Mouse (Mus musculus): ENCODE results near the gene Gm20388. TPM values are rescaled to one million over a fixed set of nuclear protein-coding genes. Genes with fewer than 3 reads are reported as not detected.

The Gm20388 gene
- polyA plus RNA-seq, 2 experiments: 8.5 TPM; not detected in 1

GRCm38 (mm10) chr8:121857331-121857730, 1946.7 kb downstream of the Gm20388 start:
- Histone ChIP-seq H3K4me1 (replicated peaks; ENCODE audit: control insufficient read depth in 2 of 2, insufficient read depth in 2 of 2, low read length in 1 of 2) (peaks cover 3% of the 10 kb centered on the region in 2 experiments), H3K27me3 (ENCODE audit: control insufficient read depth, insufficient read depth, low read length) (no peaks in the 10 kb centered on the region), H3K9ac (replicated peaks) (no peak overlapping the region), H3K9me3 (ENCODE audit: control insufficient read depth, low read length) (no peaks in the 10 kb centered on the region), H3K4me2 (ENCODE audit: low read depth) (no peak overlapping the region), H3K4me3 (ENCODE audit: insufficient read depth in 1 of 2, low read depth in 2 of 2, low read length in 2 of 2) (no peak overlapping the region), H3K27ac (no peak overlapping the region), H3K36me3 (replicated peaks; ENCODE audit: control insufficient read depth, insufficient read depth, low read depth) (no peaks in the 10 kb centered on the region)
- no peak for TF ChIP-seq CTCF (IDR thresholded peaks at IDR 0.05; ENCODE audit: low read depth)
- no peak for TF ChIP-seq EP300 (IDR thresholded peaks at IDR 0.05; ENCODE audit: low read depth)
- ATAC-seq (ENCODE audit: insufficient read depth) (no peak), DNase-seq (ENCODE audit: low read depth in 3 of 3, low spot score in 3 of 3) (no peak)
- 57% methylated on average over 9 of the region's 9 CpGs for WGBS (ENCODE audit: insufficient replicate concordance)

GRCm38 (mm10) chr8:121857747-121858146, 1947.1 kb downstream of the Gm20388 start:
- H3K9ac ChIP-seq (replicated peaks): no peak overlapping the region
- H3K36me3 ChIP-seq (replicated peaks; ENCODE audit: control insufficient read depth, insufficient read depth, low read depth): no peaks in the 10 kb centered on the region
- no peak overlapping the region for H3K27ac ChIP-seq
- no peak for DNase-seq (ENCODE audit: low read depth in 3 of 3, low spot score in 3 of 3)
- WGBS (ENCODE audit: insufficient replicate concordance): 45% methylated on average over 2 of the region's 2 CpGs
- no peak overlapping the region for H3K4me3 ChIP-seq (ENCODE audit: insufficient read depth in 1 of 2, low read depth in 2 of 2, low read length in 2 of 2)
- no peak for TF ChIP-seq CTCF (IDR thresholded peaks at IDR 0.05; ENCODE audit: low read depth)
- no peak for TF ChIP-seq EP300 (IDR thresholded peaks at IDR 0.05; ENCODE audit: low read depth)
- H3K27me3 ChIP-seq (ENCODE audit: control insufficient read depth, insufficient read depth, low read length): no peaks in the 10 kb centered on the region
- H3K4me1 ChIP-seq (replicated peaks; ENCODE audit: control insufficient read depth in 2 of 2, insufficient read depth in 2 of 2, low read length in 1 of 2): no peaks in the 10 kb centered on the region
- H3K4me2 ChIP-seq (ENCODE audit: low read depth): no peak overlapping the region
- no peaks in the 10 kb centered on the region for H3K9me3 ChIP-seq (ENCODE audit: control insufficient read depth, low read length)
- ATAC-seq (ENCODE audit: insufficient read depth): no peak

GRCm38 (mm10) chr8:121861276-121861675, 1950.6 kb downstream of the Gm20388 start:
- no peaks in the 10 kb centered on the region for H3K4me1 ChIP-seq (replicated peaks; ENCODE audit: control insufficient read depth in 2 of 2, insufficient read depth in 2 of 2, low read length in 1 of 2)
- H3K27me3 ChIP-seq (ENCODE audit: control insufficient read depth, insufficient read depth, low read length): no peaks in the 10 kb centered on the region
- H3K36me3 ChIP-seq (replicated peaks; ENCODE audit: control insufficient read depth, insufficient read depth, low read depth): no peaks in the 10 kb centered on the region
- ATAC-seq (ENCODE audit: insufficient read depth) (no peak), DNase-seq (ENCODE audit: low read depth in 3 of 3, low spot score in 3 of 3) (no peak)
- H3K4me2 ChIP-seq (ENCODE audit: low read depth): no peak overlapping the region
- TF ChIP-seq EP300 (IDR thresholded peaks at IDR 0.05; ENCODE audit: low read depth): no peak
- no peak for TF ChIP-seq CTCF (IDR thresholded peaks at IDR 0.05; ENCODE audit: low read depth)
- 26% methylated on average over 6 of the region's 6 CpGs for WGBS (ENCODE audit: insufficient replicate concordance)
- no peak overlapping the region for H3K9ac ChIP-seq (replicated peaks)
- no peak overlapping the region for H3K4me3 ChIP-seq (ENCODE audit: insufficient read depth in 1 of 2, low read depth in 2 of 2, low read length in 2 of 2)
- H3K9me3 ChIP-seq (ENCODE audit: control insufficient read depth, low read length): no peaks in the 10 kb centered on the region
- no peak overlapping the region for H3K27ac ChIP-seq

- H3K4me1 ChIP-seq (replicated peaks; ENCODE audit: control insufficient read depth in 2 of 2, insufficient read depth in 2 of 2, low read length in 1 of 2): no peaks in the 10 kb centered on the region
- no peak for DNase-seq (ENCODE audit: low read depth in 3 of 3, low spot score in 3 of 3)
- no peak overlapping the region for H3K4me3 ChIP-seq (ENCODE audit: insufficient read depth in 1 of 2, low read depth in 2 of 2, low read length in 2 of 2)
- H3K27ac ChIP-seq: no peak overlapping the region
- H3K27me3 ChIP-seq (ENCODE audit: control insufficient read depth, insufficient read depth, low read length): no peaks in the 10 kb centered on the region
- no peaks in the 10 kb centered on the region for H3K36me3 ChIP-seq (replicated peaks; ENCODE audit: control insufficient read depth, insufficient read depth, low read depth)
- no peak overlapping the region for H3K4me2 ChIP-seq (ENCODE audit: low read depth)
- no peak for ATAC-seq (ENCODE audit: insufficient read depth)
- 52% methylated on average over 12 of the region's 12 CpGs for WGBS (ENCODE audit: insufficient replicate concordance)
- no peak overlapping the region for H3K9ac ChIP-seq (replicated peaks)
- no peak for TF ChIP-seq CTCF (IDR thresholded peaks at IDR 0.05; ENCODE audit: low read depth)
- TF ChIP-seq EP300 (IDR thresholded peaks at IDR 0.05; ENCODE audit: low read depth): no peak
- no peaks in the 10 kb centered on the region for H3K9me3 ChIP-seq (ENCODE audit: control insufficient read depth, low read length)
Measured at GRCm38 (mm10) chr8:121861806-121862548, 1951.3 kb downstream of the Gm20388 start.

GRCm38 (mm10) chr8:121865356-121865755, 1954.7 kb downstream of the Gm20388 start:
- Histone ChIP-seq H3K27ac (no peak overlapping the region), H3K9ac (replicated peaks) (no peak overlapping the region), H3K9me3 (ENCODE audit: control insufficient read depth, low read length) (no peaks in the 10 kb centered on the region), H3K4me3 (ENCODE audit: insufficient read depth in 1 of 2, low read depth in 2 of 2, low read length in 2 of 2) (no peak overlapping the region), H3K27me3 (ENCODE audit: control insufficient read depth, insufficient read depth, low read length) (no peaks in the 10 kb centered on the region), H3K36me3 (replicated peaks; ENCODE audit: control insufficient read depth, insufficient read depth, low read depth) (no peaks in the 10 kb centered on the region), H3K4me1 (replicated peaks; ENCODE audit: control insufficient read depth in 2 of 2, insufficient read depth in 2 of 2, low read length in 1 of 2) (peaks cover 0 to 2% of the 10 kb centered on the region in 2 experiments; a peak in 1 of 4 replicates), H3K4me2 (ENCODE audit: low read depth) (no peak overlapping the region)
- WGBS (ENCODE audit: insufficient replicate concordance): 73% methylated on average over 8 of the region's 8 CpGs
- ATAC-seq (ENCODE audit: insufficient read depth): no peak
- TF ChIP-seq EP300 (IDR thresholded peaks at IDR 0.05; ENCODE audit: low read depth): no peak
- no peak for TF ChIP-seq CTCF (IDR thresholded peaks at IDR 0.05; ENCODE audit: low read depth)
- no peak for DNase-seq (ENCODE audit: low read depth in 3 of 3, low spot score in 3 of 3)

All from liver, embryonic 14.5 days (tissue).